Mouse (Mus musculus) megakaryocyte, embryonic 14.5 days (primary cell): ENCODE results near the gene L3hypdh.

Source experiments
- FLI1 ChIP-seq: IDR thresholded peaks from 2 replicates; pipeline ENCODE4 v1.6.1; 2012; ENCODE audit warnings: low read length, inconsistent platforms, mixed read lengths
- GATA1 ChIP-seq: IDR thresholded peaks from 3 replicates; pipeline ENCODE4 v1.6.1; 2012; ENCODE audit warnings: mixed read lengths, low read length, inconsistent platforms, borderline replicate concordance

GRCm38 (mm10) chr12:72023572-72023971 lies 61.7 kb downstream of the L3hypdh start:
- TF ChIP-seq GATA1 (no peak), FLI1 (no peak)
